Mouse (Mus musculus) gonadal fat pad, adult 2 months (tissue): Measurements from ENCODE around the gene Acot12. TPM values are rescaled to one million over a fixed set of nuclear protein-coding genes. Genes with fewer than 3 reads are reported as not detected.

Experiments used
- DNase-seq: peaks from one replicate; pipeline ENCODE4 v3.0.0-alpha.2; 2012; ENCODE audit warnings: low read depth
- polyA plus RNA-seq: library from polyadenylated mRNA; depleted of rRNA; stranded (reverse); fragments of >200 nt; gene quantifications from 2 replicates; pipeline ENCODE4 v1.2.3, GENCODE M21; 2012; rRNA removed

Gene Acot12
- polyA plus RNA-seq, 1 experiment = 0.19 TPM

DNA sequence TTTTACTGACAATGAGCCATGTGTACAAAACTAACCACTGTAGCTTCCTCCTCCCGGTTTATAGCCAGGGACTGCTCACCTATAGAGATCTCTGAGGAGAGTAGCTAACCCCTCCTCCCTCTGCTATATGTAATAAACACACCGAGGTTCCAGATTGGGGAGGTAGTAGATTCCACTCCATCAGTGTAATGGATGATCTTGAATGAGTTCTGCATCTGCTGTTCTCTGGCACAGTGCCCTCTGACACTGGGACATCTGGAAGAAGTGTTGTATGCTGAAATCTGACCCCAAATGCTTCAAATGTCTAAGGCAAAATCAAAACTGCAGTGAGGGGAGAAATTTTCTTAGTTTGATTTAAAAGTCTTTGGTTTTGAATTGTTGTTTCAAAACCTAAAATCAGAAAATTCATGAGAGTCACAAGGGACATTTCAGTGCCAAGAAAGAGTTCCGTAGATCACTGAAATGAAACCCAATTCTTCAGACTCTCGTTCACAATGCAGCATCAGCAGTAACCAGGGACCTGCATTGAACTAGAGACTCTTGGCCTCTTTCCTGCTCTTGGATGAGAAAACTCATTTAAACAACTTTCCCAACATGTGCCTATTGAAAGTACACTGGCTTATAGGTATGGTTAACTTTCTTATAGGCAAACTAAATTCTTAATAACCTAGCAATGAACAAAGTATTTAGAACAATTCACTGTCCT, 83.7 kb downstream of the Acot12 start:
- no peak for DNase-seq

DNA sequence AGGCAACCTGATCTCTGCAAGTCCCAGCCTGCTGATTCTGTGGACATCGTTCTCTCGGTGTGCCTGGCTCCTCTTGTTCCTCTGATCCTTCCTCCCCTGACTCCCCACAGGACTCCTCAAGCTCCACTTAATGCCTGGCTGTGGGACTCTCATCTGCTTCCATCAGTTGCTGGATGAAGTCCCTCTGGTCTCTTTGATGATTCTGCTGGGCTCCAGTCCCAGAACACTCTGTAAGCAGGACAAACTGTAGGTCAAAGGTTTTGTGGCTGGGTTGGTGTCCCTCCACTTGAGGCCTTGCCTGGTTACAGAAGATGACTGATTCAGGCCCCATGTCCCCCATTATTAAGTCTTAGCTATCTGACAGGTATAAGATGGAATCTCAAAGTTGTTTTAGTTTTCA, 84.8 kb downstream of the Acot12 start:
- no peak for DNase-seq

DNA sequence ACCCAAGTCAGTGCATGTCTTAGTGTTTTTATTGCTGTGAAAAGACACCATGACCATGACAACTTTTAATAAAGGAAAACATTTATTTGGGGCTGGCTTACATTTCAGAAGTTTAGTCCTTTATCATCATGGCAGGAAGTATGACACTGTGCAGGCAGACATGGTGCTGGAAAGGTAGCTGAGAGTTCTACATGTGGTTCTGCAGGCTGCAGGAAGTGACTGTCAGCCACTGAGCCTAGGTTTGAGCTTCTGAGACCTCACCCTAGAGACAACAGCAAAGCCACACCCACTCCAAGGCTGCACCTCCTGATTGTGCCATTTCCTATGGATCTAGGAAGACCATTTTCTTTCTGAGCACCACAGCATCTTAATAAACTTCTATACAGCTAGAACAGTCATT, 86.6 kb downstream of the Acot12 start:
- no peak for DNase-seq

Other genes starting within 250 kb of the Acot12 start
- 13.6 and 17.4 TPM in 2 replicates for gene Zcchc9, start 66.2 kb downstream of the Acot12 start, polyA plus RNA-seq
- gene Ckmt2, start 135.4 kb downstream of the Acot12 start, polyA plus RNA-seq = 0.31 TPM in 1 of 2 replicates, not detected in the other